Mouse (Mus musculus): ENCODE measurements at regions not wholly inside any gene's neighbourhood (a gene's known extent, or its start where the extent isn't known, plus 50 kb on each side); places are given as distances from the start of the nearest gene placed in this dataset.
"Not testable (repeated sequence)": the region's sequence is repeated elsewhere in the genome, so short reads cannot be mapped to it uniquely, and the experiment has no call there.

DNA sequence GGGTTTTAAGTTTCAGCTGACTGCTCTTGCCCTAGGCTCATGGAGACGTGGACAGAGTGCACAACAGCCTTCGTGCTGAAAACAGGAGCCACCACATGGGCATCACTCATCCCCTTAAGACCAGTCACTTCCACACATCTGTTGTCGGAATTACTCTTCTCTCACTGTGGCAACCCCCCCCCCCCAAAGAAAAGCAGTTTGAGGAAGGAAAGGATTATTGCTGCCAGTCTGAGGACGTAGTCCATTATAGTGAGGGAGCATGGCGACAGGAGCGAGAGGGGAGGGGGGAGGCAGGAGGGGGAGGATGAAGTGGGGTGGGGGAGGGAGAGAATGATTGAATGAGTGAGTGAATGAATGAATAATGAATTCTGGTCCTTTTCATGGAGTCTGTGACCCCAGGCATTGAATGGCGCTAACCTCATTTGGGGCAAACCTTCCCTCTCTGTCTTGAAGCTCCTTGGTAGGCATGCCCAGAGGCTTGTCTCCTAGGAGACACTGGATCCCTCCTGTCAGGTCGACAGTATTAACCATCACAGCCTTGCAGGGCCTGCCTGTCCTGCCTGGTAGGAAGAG lies 262.0 kb downstream of the Gadd45g start:
- DNase-seq: no peak

GRCm38 (mm10) chr13:52109039-52109759 lies 262.7 kb downstream of the Gadd45g start:
- DNase-seq: no peak

- DNase-seq: no peak
These were observed 264.3 kb downstream of the Gadd45g start for GRCm38 (mm10) chr13:52110750-52111149.

GRCm38 (mm10) chr13:52113549-52113948 lies 267.1 kb downstream of the Gadd45g start:
- DNase-seq: no peak

- no peak for DNase-seq
These were observed 268.0 kb downstream of the Gadd45g start for GRCm38 (mm10) chr13:52114431-52114830.

GRCm38 (mm10) chr13:52114962-52115361 lies 268.5 kb downstream of the Gadd45g start:
- peak; percentile 54 to 57 for DNase-seq

GRCm38 (mm10) chr13:52116241-52116640 lies 269.8 kb downstream of the Gadd45g start:
- no peak for DNase-seq

DNA sequence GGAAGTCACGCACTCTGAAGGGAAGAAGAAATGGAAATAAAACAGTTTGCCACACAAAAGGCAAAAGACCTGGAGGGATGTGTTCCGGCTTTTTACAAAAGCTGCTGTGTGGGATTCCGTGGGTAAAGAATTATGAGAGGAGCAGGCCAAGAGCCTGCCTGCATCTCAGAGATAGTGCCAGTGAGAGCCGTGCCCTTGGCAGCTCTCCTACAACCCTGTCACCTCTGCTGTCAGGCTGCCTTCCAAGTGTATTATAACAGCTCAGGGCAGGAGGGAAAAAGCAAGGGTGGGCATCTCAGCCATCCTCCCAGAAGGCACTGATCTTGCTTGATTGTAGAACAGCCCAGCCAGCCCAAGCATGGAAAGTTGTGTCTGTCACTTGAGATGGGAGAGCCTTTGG lies 270.3 kb downstream of the Gadd45g start:
- DNase-seq: no peak

- DNase-seq: no peak
These were observed 274.3 kb downstream of the Gadd45g start for GRCm38 (mm10) chr13:52120795-52121194.

- DNase-seq: no peak
These were observed 278.6 kb downstream of the Gadd45g start for GRCm38 (mm10) chr13:52125037-52125436.

DNA sequence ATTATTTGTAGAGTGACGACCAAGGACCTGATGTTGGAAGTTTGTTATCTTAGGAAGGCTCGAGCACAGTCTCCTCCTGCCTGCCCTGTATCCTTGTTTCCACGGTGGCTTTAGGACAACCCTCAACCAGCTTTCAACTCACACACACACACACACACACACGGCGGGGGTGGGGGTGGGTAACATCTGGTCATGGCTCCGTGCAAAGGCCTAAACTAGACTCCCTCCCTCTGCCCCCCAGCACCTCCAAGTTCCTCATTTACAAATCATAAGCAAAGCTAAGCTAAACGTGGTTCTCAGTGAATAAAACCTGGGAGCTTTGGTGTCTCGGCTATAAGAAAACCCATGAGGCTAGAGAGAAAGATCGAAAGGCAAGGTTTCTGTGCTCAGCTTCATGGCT lies 281.3 kb downstream of the Gadd45g start:
- DNase-seq: peak; percentile 24 to 34

GRCm38 (mm10) chr13:52129466-52129865 lies 283.0 kb downstream of the Gadd45g start:
- no peak for DNase-seq

GRCm38 (mm10) chr13:52133202-52133601 lies 286.7 kb downstream of the Gadd45g start:
- no peak for DNase-seq

DNA sequence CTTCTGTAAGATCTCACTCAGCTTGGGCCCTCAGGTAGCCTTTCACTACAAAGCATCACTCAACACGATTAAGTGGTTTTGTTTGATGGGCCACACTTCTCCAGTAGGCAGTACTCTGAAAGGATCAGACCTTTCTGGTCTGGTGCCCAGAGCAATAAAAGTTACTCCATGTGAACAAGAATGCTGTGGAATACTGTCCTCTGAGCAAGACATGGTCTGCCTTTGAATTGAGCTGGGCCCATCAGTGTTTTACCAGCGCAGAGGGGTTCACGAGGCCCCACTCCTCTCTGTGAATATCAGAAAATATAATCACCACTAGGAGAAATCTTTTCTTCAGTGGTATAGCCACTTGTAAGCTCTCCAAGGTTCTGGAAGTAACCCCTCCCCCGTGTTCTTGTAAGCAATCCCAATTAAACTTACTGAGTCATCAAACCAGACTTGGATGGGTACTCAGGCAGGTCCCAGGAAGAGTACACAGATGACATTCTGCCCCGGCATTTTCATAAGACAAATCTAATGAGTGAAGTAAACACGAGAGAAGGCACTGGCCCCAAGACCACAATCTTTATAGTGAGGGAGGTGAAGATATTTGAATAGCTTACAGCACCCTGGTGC lies 292.0 kb downstream of the Gadd45g start:
- no peak for DNase-seq

- no peak for DNase-seq
These were observed 292.8 kb downstream of the Gadd45g start for GRCm38 (mm10) chr13:52139140-52139809.

- DNase-seq: no peak
These were observed 293.7 kb downstream of the Gadd45g start for GRCm38 (mm10) chr13:52140221-52140620.

- DNase-seq: not testable (repeated sequence)
These were observed 297.6 kb downstream of the Gadd45g start for GRCm38 (mm10) chr13:52144066-52144465.

DNA sequence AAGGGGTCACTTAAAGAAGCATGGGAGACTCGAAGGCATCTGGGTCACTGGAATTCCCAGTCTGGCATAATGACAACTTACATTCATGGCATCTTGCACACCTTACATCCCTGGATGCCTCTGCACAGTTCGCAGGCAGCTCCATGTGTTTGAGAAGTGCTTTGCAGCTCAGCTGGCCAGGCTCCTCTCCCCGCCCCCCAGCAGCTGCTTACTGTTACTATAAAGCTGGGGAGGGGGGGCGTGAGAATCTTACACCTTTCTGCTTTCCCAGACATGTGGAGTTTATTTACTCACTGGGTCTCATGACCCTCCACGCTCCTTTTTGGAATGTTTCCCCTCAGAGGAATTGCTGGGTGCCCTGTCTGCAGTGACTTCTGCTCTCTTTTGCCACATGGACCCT lies 299.4 kb downstream of the Gadd45g start:
- DNase-seq: no peak

- DNase-seq: no peak
These were observed 303.8 kb downstream of the Gadd45g start for GRCm38 (mm10) chr13:52150281-52150680.

GRCm38 (mm10) chr13:52151777-52152176 lies 305.3 kb downstream of the Gadd45g start:
- no peak for DNase-seq

GRCm38 (mm10) chr13:52152221-52152620 lies 305.7 kb downstream of the Gadd45g start:
- no peak for DNase-seq

- DNase-seq: no peak
These were observed 306.6 kb downstream of the Gadd45g start for GRCm38 (mm10) chr13:52153030-52153429.

- DNase-seq: no peak
These were observed 307.1 kb downstream of the Gadd45g start for GRCm38 (mm10) chr13:52153576-52153975.
